Mouse (Mus musculus): ENCODE results near the gene 1110008P14Rik. TPM values are rescaled to one million over a fixed set of nuclear protein-coding genes. Genes with fewer than 3 reads are reported as not detected.

Gene 1110008P14Rik
- polyA plus RNA-seq, 1 experiment = 25.7 TPM

DNA sequence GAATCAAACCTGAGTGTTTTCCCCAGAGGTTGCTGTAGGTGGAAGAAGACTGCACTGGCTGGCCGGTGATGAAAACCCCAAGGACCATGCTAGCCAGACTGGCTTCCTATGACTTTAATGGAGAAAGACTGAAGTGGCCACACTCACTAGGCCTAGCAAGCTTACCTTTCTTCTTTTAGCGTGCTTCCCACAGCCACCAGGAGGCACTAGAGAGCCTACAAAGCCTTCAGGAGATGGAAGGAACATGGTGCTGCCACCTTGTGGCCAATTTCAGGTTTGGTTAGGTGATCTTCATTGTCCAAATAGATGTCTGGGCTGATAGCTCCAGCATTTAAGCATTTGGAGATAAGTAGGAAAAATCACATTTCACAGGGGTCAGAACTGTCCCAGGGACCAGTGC, 22.9 kb upstream of the 1110008P14Rik start:
- Histone ChIP-seq H3K27ac (ENCODE audit: insufficient read depth, low read length) (no peak overlapping the region), H3K27me3 (ENCODE audit: control insufficient read depth, insufficient read depth, low read length, poor library complexity, severe bottlenecking) (no peaks in the 10 kb centered on the region), H3K9ac (ENCODE audit: low read depth, poor library complexity, severe bottlenecking) (no peak overlapping the region), H3K4me3 (ENCODE audit: low read depth, low read length) (no peak overlapping the region), H3K9me3 (replicated peaks; ENCODE audit: control insufficient read depth, insufficient read depth, low read length, poor library complexity, severe bottlenecking) (no peaks in the 10 kb centered on the region), H3K4me1 (ENCODE audit: control insufficient read depth, insufficient read depth, low read length) (peaks cover 6% of the 10 kb centered on the region), H3K36me3 (ENCODE audit: control insufficient read depth, insufficient read depth, low read length, poor library complexity, severe bottlenecking) (no peaks in the 10 kb centered on the region)
- TF ChIP-seq CTCF (IDR thresholded peaks at IDR 0.05; ENCODE audit: low read depth, low read length) (peak; percentile 99), EP300 (IDR thresholded peaks at IDR 0.05; ENCODE audit: insufficient read depth, low read depth, low read length) (no peak), POLR2A (IDR thresholded peaks at IDR 0.05; ENCODE audit: insufficient read depth, low read length) (no peak)

DNA sequence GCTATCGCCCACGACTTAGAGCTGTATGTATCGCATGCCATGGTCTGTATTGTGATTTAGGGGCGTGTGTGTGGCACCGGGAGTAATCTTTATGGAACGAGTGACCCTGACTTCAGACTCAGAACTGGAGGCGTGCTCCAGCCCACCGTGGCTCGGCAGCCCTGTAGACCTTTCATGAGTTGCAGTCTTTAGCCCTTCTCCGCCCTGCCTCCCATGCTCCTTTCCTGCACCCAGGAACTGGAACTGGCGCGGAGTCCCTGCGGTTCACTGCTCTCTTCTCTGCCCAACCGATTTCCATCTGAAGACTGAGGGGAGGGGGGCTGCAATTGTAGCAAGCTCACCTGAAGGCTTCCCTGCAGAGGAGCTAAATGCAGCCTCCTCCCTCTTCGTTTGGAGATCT, 15.0 kb upstream of the 1110008P14Rik start:
- Histone ChIP-seq H3K9me3 (replicated peaks; ENCODE audit: control insufficient read depth, insufficient read depth, low read length, poor library complexity, severe bottlenecking) (no peaks in the 10 kb centered on the region; the same call in 1 of the 2 replicates), H3K27me3 (ENCODE audit: control insufficient read depth, insufficient read depth, low read length, poor library complexity, severe bottlenecking) (no peaks in the 10 kb centered on the region), H3K27ac (ENCODE audit: insufficient read depth, low read length) (no peak overlapping the region), H3K36me3 (ENCODE audit: control insufficient read depth, insufficient read depth, low read length, poor library complexity, severe bottlenecking) (no peaks in the 10 kb centered on the region), H3K9ac (ENCODE audit: low read depth, poor library complexity, severe bottlenecking) (peak overlapping the region; percentile 65), H3K4me3 (ENCODE audit: low read depth, low read length) (peak overlapping the region; percentile 89), H3K4me1 (ENCODE audit: control insufficient read depth, insufficient read depth, low read length) (no peaks in the 10 kb centered on the region)
- TF ChIP-seq POLR2A (IDR thresholded peaks at IDR 0.05; ENCODE audit: insufficient read depth, low read length) (no peak), EP300 (IDR thresholded peaks at IDR 0.05; ENCODE audit: insufficient read depth, low read depth, low read length) (no peak), CTCF (IDR thresholded peaks at IDR 0.05; ENCODE audit: low read depth, low read length) (no peak)

DNA sequence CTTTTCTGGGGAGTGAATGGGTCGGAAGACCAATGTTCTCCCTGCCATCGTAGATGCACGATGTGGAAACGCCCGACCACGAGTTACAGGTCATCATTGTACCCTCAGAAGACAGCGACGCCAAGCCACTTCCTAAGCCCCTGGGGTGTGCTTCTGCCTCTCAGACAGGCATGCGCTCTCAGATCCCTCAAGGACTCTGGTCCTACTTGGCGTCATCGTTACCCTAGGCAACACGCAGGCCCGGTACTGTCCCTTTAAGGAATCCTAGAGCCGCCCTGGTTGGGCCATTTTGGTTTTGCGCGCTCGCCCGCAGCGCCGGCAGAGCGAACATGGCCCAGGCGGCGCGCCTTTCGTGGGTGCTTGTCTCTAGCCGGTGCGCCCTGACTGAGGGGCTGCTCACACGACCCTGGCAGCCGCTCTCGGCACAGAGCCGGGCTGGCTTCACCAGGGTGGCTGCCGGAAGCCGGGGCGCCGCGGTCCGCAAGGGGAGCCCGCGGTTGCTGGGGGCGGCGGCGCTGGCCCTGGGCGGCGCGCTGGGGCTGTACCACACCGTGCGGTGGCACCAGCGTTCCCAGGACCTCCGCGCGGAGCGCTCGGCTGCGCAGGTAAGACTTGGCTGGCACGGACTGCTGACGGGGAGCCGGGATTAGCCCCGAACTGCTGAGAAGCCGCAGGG, 14.3 kb upstream of the 1110008P14Rik start:
- Histone ChIP-seq H3K9ac (ENCODE audit: low read depth, poor library complexity, severe bottlenecking) (peak overlapping the region; percentile 65), H3K4me1 (ENCODE audit: control insufficient read depth, insufficient read depth, low read length) (no peaks in the 10 kb centered on the region), H3K27me3 (ENCODE audit: control insufficient read depth, insufficient read depth, low read length, poor library complexity, severe bottlenecking) (no peaks in the 10 kb centered on the region), H3K36me3 (ENCODE audit: control insufficient read depth, insufficient read depth, low read length, poor library complexity, severe bottlenecking) (no peaks in the 10 kb centered on the region), H3K4me3 (ENCODE audit: low read depth, low read length) (peak overlapping the region; percentile 89), H3K27ac (ENCODE audit: insufficient read depth, low read length) (no peak overlapping the region), H3K9me3 (replicated peaks; ENCODE audit: control insufficient read depth, insufficient read depth, low read length, poor library complexity, severe bottlenecking) (no peaks in the 10 kb centered on the region; the same call in 1 of the 2 replicates)
- no peak for TF ChIP-seq POLR2A (IDR thresholded peaks at IDR 0.05; ENCODE audit: insufficient read depth, low read length)
- no peak for TF ChIP-seq EP300 (IDR thresholded peaks at IDR 0.05; ENCODE audit: insufficient read depth, low read depth, low read length)
- TF ChIP-seq CTCF (IDR thresholded peaks at IDR 0.05; ENCODE audit: low read depth, low read length) = no peak

DNA sequence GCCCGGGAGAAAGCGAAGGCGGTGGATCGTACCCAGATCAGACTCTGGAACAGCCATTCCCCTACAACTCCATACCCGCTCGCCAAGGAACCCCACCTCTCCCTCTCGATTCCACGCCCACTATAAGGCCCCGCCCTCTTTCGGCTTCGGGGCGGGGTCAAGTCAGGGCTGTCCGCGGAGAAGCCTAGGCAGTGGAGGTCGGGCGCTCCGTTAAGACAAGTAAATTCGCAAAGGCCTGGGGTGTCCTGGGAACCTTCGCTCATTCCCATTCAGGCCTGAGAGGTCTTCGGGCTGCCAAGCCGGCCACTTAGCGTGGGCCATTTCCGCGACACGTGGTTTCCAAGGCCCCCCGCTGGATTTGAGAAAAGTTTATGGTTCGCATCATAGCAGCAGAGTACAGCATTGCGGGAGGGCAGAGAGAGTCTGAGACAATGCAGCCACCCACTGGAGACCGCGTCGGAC, 13.8 kb upstream of the 1110008P14Rik start, which contains the start of gene Ptges2:
Ptges2 (plus strand) TSS at position 413 of the 462 bp plus-strand sequence.
- TF ChIP-seq CTCF (IDR thresholded peaks at IDR 0.05; ENCODE audit: low read depth, low read length) = no peak
- TF ChIP-seq POLR2A (IDR thresholded peaks at IDR 0.05; ENCODE audit: insufficient read depth, low read length) = no peak
- no peak for TF ChIP-seq EP300 (IDR thresholded peaks at IDR 0.05; ENCODE audit: insufficient read depth, low read depth, low read length)
- H3K27me3 ChIP-seq (ENCODE audit: control insufficient read depth, insufficient read depth, low read length, poor library complexity, severe bottlenecking) = no peaks in the 10 kb centered on the region
- H3K4me3 ChIP-seq (ENCODE audit: low read depth, low read length) = peak within 1 kb of the TSS; percentile 89
- H3K4me1 ChIP-seq (ENCODE audit: control insufficient read depth, insufficient read depth, low read length) = no peaks in the 10 kb centered on the region
- H3K27ac ChIP-seq (ENCODE audit: insufficient read depth, low read length) = no peak within 1 kb of the TSS
- peak within 1 kb of the TSS; percentile 65 for H3K9ac ChIP-seq (ENCODE audit: low read depth, poor library complexity, severe bottlenecking)
- no peaks in the 10 kb centered on the region; the same call in 1 of the 2 replicates for H3K9me3 ChIP-seq (replicated peaks; ENCODE audit: control insufficient read depth, insufficient read depth, low read length, poor library complexity, severe bottlenecking)
- no peaks in the 10 kb centered on the region for H3K36me3 ChIP-seq (ENCODE audit: control insufficient read depth, insufficient read depth, low read length, poor library complexity, severe bottlenecking)

DNA sequence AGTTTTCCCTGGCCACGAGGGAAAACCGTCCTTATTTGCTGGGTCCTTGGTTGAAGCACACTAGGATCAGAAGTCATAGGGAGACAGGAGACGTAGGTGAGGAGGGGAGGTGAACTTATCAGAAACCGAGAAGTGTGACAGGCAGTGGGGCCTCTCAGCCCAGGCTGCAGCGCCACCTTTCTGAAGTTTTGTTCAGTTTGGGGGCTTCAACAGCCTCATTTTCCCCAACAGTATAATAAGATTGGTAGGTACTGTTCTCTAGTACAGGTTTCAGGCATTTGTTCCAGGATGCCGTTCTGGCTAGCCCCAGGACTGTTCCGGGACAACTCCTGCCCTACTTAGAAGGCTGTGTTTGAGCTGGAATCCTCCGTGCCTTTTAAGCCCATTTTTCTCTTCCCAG, 13.2 kb upstream of the 1110008P14Rik start:
- TF ChIP-seq CTCF (IDR thresholded peaks at IDR 0.05; ENCODE audit: low read depth, low read length) = peak; percentile 51
- TF ChIP-seq EP300 (IDR thresholded peaks at IDR 0.05; ENCODE audit: insufficient read depth, low read depth, low read length) = no peak
- H3K9me3 ChIP-seq (replicated peaks; ENCODE audit: control insufficient read depth, insufficient read depth, low read length, poor library complexity, severe bottlenecking) = no peaks in the 10 kb centered on the region; the same call in 1 of the 2 replicates
- H3K27ac ChIP-seq (ENCODE audit: insufficient read depth, low read length) = no peak overlapping the region
- H3K36me3 ChIP-seq (ENCODE audit: control insufficient read depth, insufficient read depth, low read length, poor library complexity, severe bottlenecking) = no peaks in the 10 kb centered on the region
- H3K9ac ChIP-seq (ENCODE audit: low read depth, poor library complexity, severe bottlenecking) = peak overlapping the region; percentile 65
- no peaks in the 10 kb centered on the region for H3K4me1 ChIP-seq (ENCODE audit: control insufficient read depth, insufficient read depth, low read length)
- peak overlapping the region; percentile 89 for H3K4me3 ChIP-seq (ENCODE audit: low read depth, low read length)
- no peaks in the 10 kb centered on the region for H3K27me3 ChIP-seq (ENCODE audit: control insufficient read depth, insufficient read depth, low read length, poor library complexity, severe bottlenecking)

DNA sequence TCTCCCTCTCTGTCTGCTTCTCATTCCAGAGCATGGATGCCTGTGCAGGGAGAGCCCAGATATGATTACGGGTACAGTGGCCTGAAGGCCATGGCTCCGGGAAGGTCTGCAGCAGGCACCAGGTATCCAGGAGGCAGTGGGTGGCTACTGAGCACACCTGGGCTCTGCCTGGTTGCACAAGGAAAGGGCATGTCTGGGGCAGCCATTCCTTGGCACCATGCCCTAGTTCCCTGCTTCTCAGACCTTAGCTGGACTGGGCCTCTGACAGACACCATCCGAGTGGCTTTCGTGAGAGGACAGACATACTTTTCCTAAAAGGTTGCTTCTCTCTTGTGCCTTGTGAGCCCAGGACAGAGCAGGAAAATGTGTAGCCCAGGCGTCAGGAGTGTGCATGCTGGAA, 10.3 kb upstream of the 1110008P14Rik start:
- Histone ChIP-seq H3K9me3 (replicated peaks; ENCODE audit: control insufficient read depth, insufficient read depth, low read length, poor library complexity, severe bottlenecking) (no peaks in the 10 kb centered on the region; the same call in 1 of the 2 replicates), H3K27me3 (ENCODE audit: control insufficient read depth, insufficient read depth, low read length, poor library complexity, severe bottlenecking) (no peaks in the 10 kb centered on the region), H3K27ac (ENCODE audit: insufficient read depth, low read length) (no peak overlapping the region), H3K4me1 (ENCODE audit: control insufficient read depth, insufficient read depth, low read length) (no peaks in the 10 kb centered on the region), H3K9ac (ENCODE audit: low read depth, poor library complexity, severe bottlenecking) (no peak overlapping the region), H3K4me3 (ENCODE audit: low read depth, low read length) (no peak overlapping the region), H3K36me3 (ENCODE audit: control insufficient read depth, insufficient read depth, low read length, poor library complexity, severe bottlenecking) (no peaks in the 10 kb centered on the region)
- no peak for TF ChIP-seq POLR2A (IDR thresholded peaks at IDR 0.05; ENCODE audit: insufficient read depth, low read length)
- no peak for TF ChIP-seq CTCF (IDR thresholded peaks at IDR 0.05; ENCODE audit: low read depth, low read length)
- no peak for TF ChIP-seq EP300 (IDR thresholded peaks at IDR 0.05; ENCODE audit: insufficient read depth, low read depth, low read length)

All from ES-Bruce4 (cell line).